Mouse (Mus musculus): ENCODE measurements around the gene Ankrd36. TPM values are rescaled to one million over a fixed set of nuclear protein-coding genes. Genes with fewer than 3 reads are reported as not detected.
A peak's percentile ranks its signal among the peaks of the same experiment; 100 is the strongest.
"Not testable (repeated sequence)": the region's sequence is repeated elsewhere in the genome, so short reads cannot be mapped to it uniquely, and the experiment has no call there.

The Ankrd36 gene
- total RNA-seq, 4 experiments from 2014 or later: not detected

GRCm38 (mm10) chr11:5546693-5547092, 22.8 kb upstream of the Ankrd36 start:
- no peak for DNase-seq

- DNase-seq: no peak
Measured at GRCm38 (mm10) chr11:5551430-5551829, 18.1 kb upstream of the Ankrd36 start.

- DNase-seq: no peak
Measured at GRCm38 (mm10) chr11:5551931-5552330, 17.6 kb upstream of the Ankrd36 start.

GRCm38 (mm10) chr11:5560273-5560672, 9.2 kb upstream of the Ankrd36 start:
- no peak for DNase-seq

DNA sequence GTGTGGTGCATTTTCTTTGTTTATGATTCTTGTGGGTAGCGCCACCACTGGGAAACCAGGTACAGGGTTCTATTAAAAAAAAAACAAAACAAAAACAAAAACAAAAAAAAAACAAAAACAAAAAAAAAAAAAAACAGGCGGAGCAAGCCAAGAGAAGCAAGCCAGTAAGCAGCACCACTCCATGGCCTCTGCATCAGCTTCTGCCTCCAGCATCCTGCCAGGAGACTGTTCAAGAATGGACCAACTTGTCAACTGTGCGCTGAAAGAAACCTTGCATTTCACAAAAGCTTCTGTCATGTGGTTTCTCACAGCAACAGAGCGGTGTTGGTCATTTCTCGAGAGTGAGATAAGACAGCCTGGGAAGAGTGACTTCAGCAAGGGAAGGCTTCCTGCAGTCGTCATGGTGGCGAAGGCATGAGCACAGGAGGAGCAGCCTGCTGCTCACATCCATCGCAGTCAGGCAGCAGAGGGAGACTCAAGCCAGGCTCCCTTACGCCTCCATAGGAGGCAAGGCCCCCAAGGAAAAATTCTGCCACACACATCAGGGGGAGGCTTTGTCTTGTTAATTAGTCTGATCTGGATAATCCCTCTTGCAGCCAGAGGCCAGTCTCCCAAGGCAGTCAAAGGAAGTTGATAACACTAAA, 6.7 kb upstream of the Ankrd36 start:
- DNase-seq: no peak

DNA sequence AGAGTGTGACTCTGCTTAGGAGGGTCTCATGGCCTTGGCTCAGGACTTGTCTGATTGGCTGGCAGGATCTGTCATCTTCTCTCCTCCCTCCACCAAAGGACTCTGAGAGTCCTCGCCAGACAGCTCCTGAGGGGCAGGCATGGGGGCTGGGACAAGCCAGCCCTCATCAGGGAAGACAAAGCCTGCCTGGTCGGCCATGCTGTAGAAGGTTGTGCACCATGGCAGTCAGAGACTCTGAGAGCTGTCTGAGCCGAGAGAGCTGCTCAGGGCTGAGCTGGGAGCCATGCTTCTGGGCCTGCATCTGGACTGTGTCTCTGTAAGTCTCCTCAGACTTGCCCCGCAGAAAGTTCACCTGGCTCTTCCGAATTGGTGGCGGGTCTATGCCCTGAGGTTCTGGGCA, 5.6 kb upstream of the Ankrd36 start:
- no peak for DNase-seq

DNA sequence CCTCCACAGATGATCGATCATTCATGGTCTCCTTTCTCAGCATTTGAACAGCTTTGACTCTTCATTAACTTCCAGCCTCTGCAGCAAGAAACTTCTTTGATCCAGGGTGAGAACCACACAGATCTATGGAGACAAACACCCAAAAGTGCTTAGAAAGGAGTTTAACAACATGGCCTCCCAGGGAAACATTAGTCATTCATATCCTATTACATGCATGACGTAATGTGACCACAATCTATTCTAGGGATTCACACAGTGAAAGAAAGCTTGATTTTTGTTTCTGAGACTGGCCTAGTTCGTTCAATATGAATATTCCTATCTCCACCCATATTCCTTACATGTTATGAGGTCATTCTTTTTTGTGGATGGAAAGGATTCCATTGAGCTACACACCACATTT, 3.9 kb upstream of the Ankrd36 start:
- no peak for DNase-seq

GRCm38 (mm10) chr11:5566506-5566905, 3.0 kb upstream of the Ankrd36 start:
- DNase-seq: no peak

- DNase-seq: no peak
Measured at GRCm38 (mm10) chr11:5567654-5568053, 1.8 kb upstream of the Ankrd36 start.

DNA sequence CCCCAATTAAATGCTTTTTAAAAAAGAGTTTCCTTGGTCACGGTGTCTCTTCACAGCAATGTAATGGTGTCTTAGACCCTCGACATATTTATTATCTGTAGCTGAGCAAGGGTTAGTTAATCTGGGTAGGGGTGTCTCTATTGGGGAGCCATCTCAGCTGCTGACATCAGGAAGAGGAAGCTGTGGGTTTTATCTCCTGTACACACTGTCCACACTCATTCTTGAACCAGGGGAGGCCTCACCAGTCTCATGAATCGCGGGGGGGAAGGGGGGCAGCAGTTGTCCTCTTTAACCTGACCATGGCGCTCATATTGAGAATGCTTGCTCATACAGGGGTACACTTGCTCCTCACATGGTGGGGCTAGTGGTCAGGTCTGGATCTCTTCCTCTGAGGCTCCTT, 1.4 kb upstream of the Ankrd36 start:
- no peak for DNase-seq

DNA sequence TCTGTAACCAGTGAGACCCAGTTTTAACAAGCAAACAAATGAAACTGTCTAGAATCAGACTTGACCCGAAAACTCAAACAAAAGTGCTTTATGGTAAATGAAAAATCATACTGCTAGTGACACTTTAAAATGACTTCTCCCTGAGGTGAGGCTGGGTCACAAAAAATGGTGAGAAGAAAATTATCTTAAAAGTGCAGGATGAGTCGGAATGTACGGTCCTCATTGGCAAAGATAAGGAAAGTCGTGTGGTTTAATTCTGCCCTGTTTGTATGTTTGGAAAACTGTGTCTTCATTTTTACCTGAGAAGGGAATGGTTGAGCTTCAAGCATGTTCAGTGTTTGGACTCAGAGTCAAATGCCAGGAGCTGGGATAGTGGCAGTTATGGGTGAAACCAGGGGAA, 2.4 kb downstream of the Ankrd36 start:
- no peak for DNase-seq

GRCm38 (mm10) chr11:5573821-5574220, 4.3 kb downstream of the Ankrd36 start:
- no peak for DNase-seq

- DNase-seq: no peak
Measured at GRCm38 (mm10) chr11:5575046-5575445, 5.6 kb downstream of the Ankrd36 start.

GRCm38 (mm10) chr11:5592336-5592735, 22.9 kb downstream of the Ankrd36 start:
- peak; percentile 52 for DNase-seq

GRCm38 (mm10) chr11:5595381-5595791, 25.9 kb downstream of the Ankrd36 start:
- DNase-seq: no peak

GRCm38 (mm10) chr11:5595792-5596191, 26.3 kb downstream of the Ankrd36 start:
- DNase-seq: no peak

GRCm38 (mm10) chr11:5596756-5597155, 27.3 kb downstream of the Ankrd36 start:
- DNase-seq: no peak

- DNase-seq: no peak
Measured at GRCm38 (mm10) chr11:5605421-5605820, 35.9 kb downstream of the Ankrd36 start.

GRCm38 (mm10) chr11:5611918-5612317, 42.4 kb downstream of the Ankrd36 start:
- not testable (repeated sequence) for DNase-seq

DNA sequence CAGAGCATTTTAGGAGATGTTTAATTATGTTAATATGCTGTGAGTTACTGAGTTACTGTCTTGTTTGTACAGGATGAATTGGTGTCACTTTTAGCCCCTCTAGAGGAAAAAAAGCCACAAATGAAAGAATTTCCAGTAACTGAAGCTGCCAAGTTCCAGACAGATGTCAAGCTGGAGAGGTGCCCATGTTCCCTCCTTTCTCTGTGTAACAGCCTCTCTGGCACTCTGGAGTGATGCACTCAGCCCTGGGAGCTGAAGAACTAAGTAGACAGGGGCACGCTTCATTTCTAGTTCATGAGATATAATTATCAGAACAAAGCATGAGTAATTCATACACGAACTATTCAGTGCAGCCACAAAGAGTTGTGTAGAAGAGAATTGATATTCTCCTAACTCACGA, 45.0 kb downstream of the Ankrd36 start:
- no peak for DNase-seq

GRCm38 (mm10) chr11:5625101-5625500, 55.6 kb downstream of the Ankrd36 start:
- DNase-seq: no peak

GRCm38 (mm10) chr11:5629033-5629432, 59.5 kb downstream of the Ankrd36 start:
- DNase-seq: peak; percentile 32

- DNase-seq: no peak
Measured at GRCm38 (mm10) chr11:5643085-5643484, 73.6 kb downstream of the Ankrd36 start.

GRCm38 (mm10) chr11:5650321-5650720, 80.8 kb downstream of the Ankrd36 start:
- no peak for DNase-seq

DNA sequence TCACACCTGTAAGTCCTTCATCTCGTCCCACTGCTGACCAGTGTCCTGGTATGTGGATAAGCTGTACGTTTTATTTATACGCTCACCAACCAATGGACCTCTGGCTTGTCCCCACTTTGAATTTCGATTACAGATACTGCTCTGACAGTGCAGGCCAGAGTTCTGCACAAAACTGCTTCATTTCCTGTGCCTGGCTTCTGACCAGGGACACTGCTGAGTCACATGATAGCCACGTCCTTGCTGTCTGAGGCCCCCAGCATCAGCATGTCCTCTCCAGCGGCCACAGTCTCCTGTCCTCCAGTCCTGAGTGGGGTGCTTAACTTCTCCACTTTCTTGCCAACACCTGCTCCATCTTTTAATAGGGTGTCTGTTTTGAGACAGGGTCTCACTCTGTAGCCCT, 113.1 kb downstream of the Ankrd36 start:
- DNase-seq: peak; percentile 53
